Mouse (Mus musculus): ENCODE results near the gene Gm9958. TPM values are rescaled to one million over a fixed set of nuclear protein-coding genes. Genes with fewer than 3 reads are reported as not detected.

Gene Gm9958
- total RNA-seq (2021) = 1 to 10 TPM; 2.3 to 3.0 TPM
- polyA plus RNA-seq (2012; rRNA removed) = 0.66 and 1.1 TPM in 2 replicates
- long read RNA-seq, partial matches to known transcripts = 0 of 3 reads
- long read RNA-seq, other reads (novel, unspliced or antisense) = 0 of 3 reads

- no peak for DNase-seq
Measured at GRCm38 (mm10) chr5:90367067-90367303, at the start of gene Gm9958. Gene Gm9958, plus strand, starts transcription at chr5:90367204.

- no peak for DNase-seq
Measured at GRCm38 (mm10) chr5:90331071-90331470, 35.9 kb upstream of the Gm9958 start.

- no peak for DNase-seq
Measured at GRCm38 (mm10) chr5:90332478-90332877, 34.5 kb upstream of the Gm9958 start.

DNA sequence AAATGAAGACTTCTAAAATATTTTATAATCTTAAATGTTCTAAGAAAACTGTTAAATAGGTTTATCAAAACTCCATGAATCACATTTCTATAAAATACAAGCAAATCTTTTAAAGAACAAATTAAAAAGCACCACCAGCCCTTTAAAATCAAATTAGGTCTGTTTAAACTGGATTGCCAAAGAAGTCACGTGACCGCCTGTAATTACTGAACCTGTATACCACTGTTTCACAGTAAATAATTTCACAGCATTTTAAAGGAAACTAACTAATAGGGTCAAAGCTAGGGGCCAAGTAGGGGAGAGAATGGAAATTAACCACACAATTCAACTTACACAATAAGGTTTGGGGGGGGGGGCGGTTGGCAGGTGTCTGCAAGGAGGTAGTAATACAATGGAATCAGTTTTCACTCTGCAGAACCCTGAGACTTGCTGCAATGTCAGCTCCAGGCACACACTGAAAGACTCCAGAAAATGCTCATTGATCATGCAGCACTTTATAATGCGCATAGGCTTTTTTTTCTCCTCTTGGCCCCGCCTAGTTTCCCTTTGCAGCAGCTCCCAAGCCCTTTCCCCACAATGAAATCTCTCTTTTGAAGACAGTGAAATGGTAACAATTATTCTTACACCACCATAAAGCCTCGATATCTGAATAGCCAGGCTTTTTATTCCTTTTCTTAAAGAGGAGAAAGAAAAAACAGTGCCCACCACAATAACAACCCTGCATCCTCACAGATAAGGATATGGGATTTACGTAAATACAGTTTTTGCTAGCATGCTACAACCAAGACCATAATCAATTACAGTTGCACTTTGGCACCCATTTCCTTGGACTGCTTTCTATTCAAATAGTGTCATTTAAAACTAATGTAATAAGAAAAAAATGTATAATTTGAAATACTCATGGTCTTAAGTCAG is 28.6 kb upstream of the Gm9958 start:
- DNase-seq = no peak

GRCm38 (mm10) chr5:90339129-90339952 is 27.7 kb upstream of the Gm9958 start:
- peak; percentile 86 for DNase-seq

GRCm38 (mm10) chr5:90339953-90340343 is 27.1 kb upstream of the Gm9958 start:
- DNase-seq = no peak

GRCm38 (mm10) chr5:90340847-90341246 is 26.2 kb upstream of the Gm9958 start:
- peak; percentile 58 for DNase-seq

- DNase-seq = no peak
Measured at GRCm38 (mm10) chr5:90346877-90347276, 20.1 kb upstream of the Gm9958 start.

GRCm38 (mm10) chr5:90353552-90354317 is 13.3 kb upstream of the Gm9958 start:
- DNase-seq = no peak

- no peak for DNase-seq
Measured at GRCm38 (mm10) chr5:90355824-90356223, 11.2 kb upstream of the Gm9958 start.

DNA sequence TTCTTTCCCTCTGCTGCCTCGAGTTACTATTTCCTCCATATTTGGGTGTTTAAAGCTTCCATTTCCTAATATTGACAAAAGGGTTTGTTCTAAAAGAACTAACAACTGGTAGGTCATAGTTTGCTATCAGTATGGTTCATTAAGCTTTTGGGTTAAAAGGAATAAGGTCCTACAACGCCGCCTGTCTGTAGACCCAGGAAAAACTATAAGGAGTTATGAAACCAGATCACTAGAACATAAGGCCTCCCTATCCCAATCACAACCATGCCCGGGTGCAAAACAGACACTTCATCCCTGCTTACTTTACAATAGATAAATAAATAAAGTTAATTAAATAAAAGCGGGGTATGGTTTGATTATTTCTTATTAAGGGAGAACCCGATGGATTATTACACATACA is 2.5 kb upstream of the Gm9958 start:
- peak; percentile 74 for DNase-seq

DNA sequence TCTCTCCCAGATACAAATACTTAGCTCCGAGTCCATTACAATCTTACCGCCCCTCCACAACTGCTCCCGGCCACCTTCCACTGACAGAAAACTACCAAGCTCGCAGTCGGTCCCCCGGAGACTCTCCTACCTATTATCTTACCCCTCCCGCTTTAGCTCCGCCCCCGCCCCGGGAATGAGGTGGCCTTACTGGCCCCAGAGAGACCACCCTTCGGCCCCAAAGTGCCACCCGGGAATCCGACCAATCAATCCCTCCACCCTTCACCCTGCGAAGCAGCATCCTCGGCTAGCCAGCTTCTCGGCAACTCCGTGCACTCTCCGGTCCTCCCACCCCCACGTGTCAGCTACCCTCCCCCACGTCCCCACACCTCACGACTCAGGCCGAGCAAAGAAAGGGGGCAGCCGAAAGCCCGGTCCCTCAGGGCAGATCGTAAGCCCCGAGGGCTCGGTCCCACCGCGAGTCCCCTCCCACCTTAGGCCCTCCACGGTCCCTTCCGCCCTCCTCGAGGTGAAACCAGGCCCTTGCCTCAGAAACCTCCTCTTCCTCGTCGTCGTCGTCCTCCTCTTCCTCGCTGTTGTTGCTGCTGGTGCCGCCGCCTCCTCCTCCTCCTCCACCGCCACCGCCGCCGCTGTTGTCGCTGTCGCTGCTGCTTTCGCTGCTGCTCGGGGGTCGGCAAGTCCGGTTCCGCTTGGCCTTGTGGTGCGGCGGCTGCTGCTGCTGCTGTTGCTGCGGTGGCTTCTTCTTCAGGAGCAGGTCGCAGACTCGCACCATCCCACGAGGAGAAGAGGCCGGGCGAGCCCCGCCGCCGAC is 1.7 kb upstream of the Gm9958 start:
- DNase-seq = peak; percentile 75

DNA sequence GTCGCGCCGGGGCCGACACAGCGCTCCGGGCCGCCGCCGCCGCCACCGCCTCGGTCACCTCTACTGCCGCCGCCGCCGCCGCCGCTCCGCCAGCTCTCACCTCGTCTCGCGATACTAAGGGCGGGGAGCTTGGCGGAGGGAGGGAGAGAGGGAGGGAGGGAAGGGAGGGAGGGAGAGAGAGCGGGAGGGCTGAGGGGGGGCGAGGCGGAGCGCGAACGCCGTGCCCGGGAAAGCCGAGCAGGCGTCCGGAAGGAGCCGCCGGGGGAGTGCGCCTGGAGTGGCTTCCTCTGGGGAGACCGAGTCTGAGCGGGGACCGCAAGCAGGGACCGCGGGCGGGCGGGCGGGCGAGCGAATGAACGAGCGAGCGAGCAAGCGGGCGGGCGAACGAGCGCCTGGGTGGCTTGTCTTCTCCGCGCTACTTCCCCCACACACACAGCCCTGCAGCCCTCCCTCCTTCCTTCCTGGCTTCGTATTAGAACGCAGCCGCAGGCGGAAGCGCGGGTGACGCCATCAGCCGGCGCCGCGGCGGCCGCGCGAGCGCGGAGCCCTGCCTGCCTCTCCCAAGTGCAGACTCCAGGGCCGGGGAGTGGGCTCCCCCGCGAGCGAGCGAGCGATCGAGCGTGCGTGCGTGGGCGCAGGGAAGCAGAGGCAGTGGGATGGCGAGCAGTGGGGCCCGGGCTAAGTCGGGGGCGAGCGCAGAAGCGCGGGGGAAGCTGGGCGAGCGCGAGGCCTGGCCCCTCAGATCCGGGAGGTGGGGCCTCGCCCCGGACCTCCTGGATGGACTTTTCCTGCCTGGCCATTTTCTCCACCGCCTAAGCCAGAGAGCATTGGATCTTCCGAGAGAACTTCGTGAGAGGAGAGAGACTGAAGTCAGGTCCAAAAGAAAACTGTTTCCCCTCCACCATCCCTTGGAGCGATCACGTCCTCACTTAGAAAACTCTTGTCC is 610 bp upstream of the Gm9958 start, which contains the start of gene Ankrd17:
Ankrd17 (minus strand) TSS at position 457 of the 946 bp plus-strand sequence.
- peak; percentile 96 for DNase-seq

- DNase-seq = peak; percentile 52
Measured at GRCm38 (mm10) chr5:90370401-90370800, 3.4 kb downstream of the Gm9958 start.

- DNase-seq = no peak
Measured at GRCm38 (mm10) chr5:90373708-90374107, 6.7 kb downstream of the Gm9958 start.

DNA sequence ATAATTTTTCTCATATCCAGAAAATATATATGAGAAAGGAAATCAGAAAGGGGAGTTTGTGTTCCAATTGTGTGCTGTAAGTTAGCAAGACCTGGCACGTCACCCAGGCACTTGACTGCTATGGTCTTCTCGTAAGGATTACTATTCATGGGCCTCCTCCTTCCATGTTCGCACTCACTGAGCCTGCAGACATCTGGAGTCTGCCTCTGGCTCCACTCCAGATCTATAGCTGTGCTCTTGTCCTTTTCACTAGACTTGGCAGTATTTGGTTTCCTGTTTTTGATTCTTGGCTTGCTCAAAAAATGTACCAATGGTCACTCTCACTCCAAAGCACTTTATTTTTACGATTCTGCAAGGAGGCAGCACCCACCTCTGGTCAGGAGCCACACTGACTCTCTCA is 14.5 kb downstream of the Gm9958 start:
- DNase-seq = no peak

- peak; percentile 54 for DNase-seq
Measured at GRCm38 (mm10) chr5:90383080-90383479, 16.1 kb downstream of the Gm9958 start.

DNA sequence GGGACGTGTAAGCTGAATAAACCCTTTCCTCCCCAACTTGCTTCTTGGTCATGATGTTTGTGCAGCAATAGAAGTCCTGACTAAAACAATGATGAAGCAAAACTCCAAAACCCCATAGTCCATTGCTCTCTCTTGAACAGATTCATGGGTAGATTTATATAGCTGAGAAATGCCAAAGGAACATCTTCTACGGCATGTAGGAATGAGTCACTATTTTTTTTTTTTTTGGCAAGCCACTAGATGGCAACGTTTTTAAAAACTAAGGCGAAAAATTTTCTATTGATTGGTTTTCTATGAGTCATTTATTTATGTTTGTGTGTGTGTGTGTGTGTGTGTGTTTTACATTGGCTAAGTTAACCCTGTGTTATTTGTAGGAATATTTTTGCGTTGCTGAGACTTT is 26.8 kb downstream of the Gm9958 start:
- no peak for DNase-seq

GRCm38 (mm10) chr5:90394322-90394721 is 27.3 kb downstream of the Gm9958 start:
- DNase-seq = no peak

DNA sequence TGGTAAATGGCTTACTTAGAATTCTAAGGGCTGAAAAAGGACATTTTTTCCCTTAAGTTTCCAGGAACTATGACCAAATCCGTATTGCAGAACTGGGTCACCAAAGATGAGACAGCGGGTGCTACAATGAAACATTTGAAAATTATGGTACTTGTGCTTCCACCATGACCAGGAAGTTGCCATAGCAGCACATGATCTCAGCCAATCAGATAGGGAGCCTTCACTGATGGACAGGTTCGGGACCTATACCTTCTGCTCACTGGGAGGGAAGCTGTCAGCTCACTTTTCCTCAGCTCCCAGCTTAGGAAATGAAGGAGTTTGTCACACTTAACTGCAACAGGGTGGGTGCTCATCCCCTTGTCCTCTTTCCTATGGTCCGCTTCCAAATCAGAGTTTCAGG is 29.8 kb downstream of the Gm9958 start:
- DNase-seq = no peak
